In genomic region chr16:5992045-5993011, GRCm38 (mm10) we compare ENCODE assay signal across 12 mouse cellular contexts.
DNase-seq lines count a peak whose midpoint lies in the region; ATAC-seq lines count a peak whose summit lies in the region.
"Had no signal": no experiment of that assay in that cellular context is flagged by ENCODE, and none has a peak within 500 bp of the region (broad histone marks: within the 10 kb centered on the region; RNA-seq: fewer than 3 reads in every experiment).

No protein-coding gene starts in this region.

- WGBS in embryonic facial prominence, embryonic 11.5 days, result 65% methylated on average over 10 of the region's 10 CpGs
- WGBS in embryonic facial prominence, embryonic 10.5 days, result 67% methylated on average over 10 of the region's 10 CpGs
- WGBS in hindbrain, embryonic 13.5 days, result 19% methylated on average over 10 of the region's 10 CpGs
- 25% methylated on average over 10 of the region's 10 CpGs for WGBS in neural tube, embryonic 12.5 days

- no peaks in the 10 kb centered on the region for H3K36me3 ChIP-seq in embryonic facial prominence, embryonic 11.5 days (replicated peaks; ENCODE audit: control insufficient read depth, insufficient read depth, low read depth, low read length)
- no peaks in the 10 kb centered on the region for H3K36me3 ChIP-seq in embryonic facial prominence, embryonic 10.5 days (replicated peaks)
- no peaks in the 10 kb centered on the region for H3K36me3 ChIP-seq in hindbrain, embryonic 13.5 days
- H3K36me3 ChIP-seq in neural tube, embryonic 12.5 days, result no peaks in the 10 kb centered on the region
- H3K36me3 ChIP-seq: heart, embryonic 15.5 days; liver, embryonic 15.5 days had no signal

- no peak for ATAC-seq in embryonic facial prominence, embryonic 11.5 days (replicated peaks; ENCODE audit: insufficient number of reproducible peaks, low FRiP score, low TSS enrichment, low read depth)
- ATAC-seq in hindbrain, embryonic 13.5 days (ENCODE audit: low FRiP score), result peak; percentile 49; the same call in 1 of the 2 replicates
- peak; percentile 37; the same call in 1 of the 2 replicates for ATAC-seq in neural tube, embryonic 12.5 days (ENCODE audit: low FRiP score, low read depth)
- ATAC-seq in activated CD4-positive, CD25-positive, alpha-beta regulatory T cell, adult 4 months, result no peak
- ATAC-seq in CD4-positive, CD25-positive, alpha-beta regulatory T cell, adult 4 months, result no peak

- DNase-seq in embryonic facial prominence, embryonic 11.5 days (ENCODE audit: low spot score), result peak; percentile 18
- no peak for DNase-seq in embryonic facial prominence, embryonic 10.5 days (ENCODE audit: low spot score)
- DNase-seq in embryo, embryonic 10.5 days (ENCODE audit: low spot score), result peak; percentile 52
- no peak for DNase-seq in lung, adult 18-20 months
- DNase-seq: adrenal gland, adult 8-10 months; kidney, adult 8-10 months had no signal

- no peak overlapping the region for H3K27ac ChIP-seq in embryonic facial prominence, embryonic 11.5 days (replicated peaks; ENCODE audit: low read depth, low read length)
- H3K27ac ChIP-seq in embryonic facial prominence, embryonic 10.5 days (replicated peaks), result no peak overlapping the region
- peak overlapping the region; percentile 64 for H3K27ac ChIP-seq in hindbrain, embryonic 13.5 days
- no peak overlapping the region for H3K27ac ChIP-seq in neural tube, embryonic 12.5 days
- H3K27ac ChIP-seq: heart, embryonic 15.5 days; liver, embryonic 15.5 days had no signal

- no peak overlapping the region for H3K4me2 ChIP-seq in embryonic facial prominence, embryonic 11.5 days (ENCODE audit: low read depth, low read length)
- H3K4me2 ChIP-seq in hindbrain, embryonic 13.5 days, result 0 out of 2 replicates have a peak overlapping the region, but pooled peaks have one; percentile 1
- H3K4me2 ChIP-seq in neural tube, embryonic 12.5 days (replicated peaks), result no peak overlapping the region
- H3K4me2 ChIP-seq: heart, embryonic 15.5 days; liver, embryonic 15.5 days had no signal

- no peaks in the 10 kb centered on the region for H3K4me1 ChIP-seq in embryonic facial prominence, embryonic 11.5 days (ENCODE audit: control insufficient read depth, insufficient read depth, low read length)
- H3K4me1 ChIP-seq in embryonic facial prominence, embryonic 10.5 days, result no peaks in the 10 kb centered on the region
- peaks cover 27% of the 10 kb centered on the region for H3K4me1 ChIP-seq in hindbrain, embryonic 13.5 days (replicated peaks)
- H3K4me1 ChIP-seq in neural tube, embryonic 12.5 days, result 0 out of 2 replicates have a peak, but pooled peaks cover 4% of the 10 kb centered on the region
- H3K4me1 ChIP-seq: liver, embryonic 15.5 days had no signal

- H3K9ac ChIP-seq in embryonic facial prominence, embryonic 11.5 days (replicated peaks; ENCODE audit: low read length), result no peak overlapping the region
- no peak overlapping the region for H3K9ac ChIP-seq in hindbrain, embryonic 13.5 days
- no peak overlapping the region for H3K9ac ChIP-seq in neural tube, embryonic 12.5 days
- H3K9ac ChIP-seq: heart, embryonic 15.5 days; liver, embryonic 15.5 days had no signal

- H3K4me3 ChIP-seq in embryonic facial prominence, embryonic 11.5 days (ENCODE audit: low read depth, low read length), result no peak overlapping the region
- no peak overlapping the region for H3K4me3 ChIP-seq in embryonic facial prominence, embryonic 10.5 days
- no peak overlapping the region for H3K4me3 ChIP-seq in hindbrain, embryonic 13.5 days
- H3K4me3 ChIP-seq in neural tube, embryonic 12.5 days, result no peak overlapping the region
- H3K4me3 ChIP-seq: heart, embryonic 15.5 days; liver, embryonic 15.5 days had no signal

- H3K27me3 ChIP-seq in embryonic facial prominence, embryonic 11.5 days (ENCODE audit: control insufficient read depth, insufficient read depth, low read length), result no peaks in the 10 kb centered on the region
- no peaks in the 10 kb centered on the region for H3K27me3 ChIP-seq in embryonic facial prominence, embryonic 10.5 days (replicated peaks; ENCODE audit: low read depth, poor library complexity, severe bottlenecking)
- peaks cover 11% of the 10 kb centered on the region; the same call in 1 of the 2 replicates for H3K27me3 ChIP-seq in hindbrain, embryonic 13.5 days
- no peaks in the 10 kb centered on the region for H3K27me3 ChIP-seq in neural tube, embryonic 12.5 days (replicated peaks)
- H3K27me3 ChIP-seq: heart, embryonic 15.5 days; liver, embryonic 15.5 days had no signal

- no peaks in the 10 kb centered on the region for H3K9me3 ChIP-seq in embryonic facial prominence, embryonic 11.5 days (replicated peaks; ENCODE audit: control insufficient read depth, low read length)
- H3K9me3 ChIP-seq in embryonic facial prominence, embryonic 10.5 days, result no peaks in the 10 kb centered on the region
- H3K9me3 ChIP-seq in hindbrain, embryonic 13.5 days, result no peaks in the 10 kb centered on the region
- no peaks in the 10 kb centered on the region for H3K9me3 ChIP-seq in neural tube, embryonic 12.5 days
- H3K9me3 ChIP-seq: heart, embryonic 15.5 days; liver, embryonic 15.5 days had no signal

Comparison
In these comparisons a context has a peak if more than half of its experiments do, and no peak if none do; other contexts are left out.
1. DNase-seq: peak in embryonic facial prominence, embryonic 11.5 days (single experiment) and embryo, embryonic 10.5 days (single experiment); none in embryonic facial prominence, embryonic 10.5 days (single experiment) and lung, adult 18-20 months (0 of 2).
2. ATAC-seq: peak in hindbrain, embryonic 13.5 days (single experiment) and neural tube, embryonic 12.5 days (single experiment); none in embryonic facial prominence, embryonic 11.5 days (single experiment), activated CD4-positive, CD25-positive, alpha-beta regulatory T cell, adult 4 months (single experiment) and CD4-positive, CD25-positive, alpha-beta regulatory T cell, adult 4 months (single experiment).